Mouse (Mus musculus): ENCODE measurements around the gene Ift88.
"Not testable (repeated sequence)": the region's sequence is repeated elsewhere in the genome, so short reads cannot be mapped to it uniquely, and the experiment has no call there.

Gene Ift88

DNA sequence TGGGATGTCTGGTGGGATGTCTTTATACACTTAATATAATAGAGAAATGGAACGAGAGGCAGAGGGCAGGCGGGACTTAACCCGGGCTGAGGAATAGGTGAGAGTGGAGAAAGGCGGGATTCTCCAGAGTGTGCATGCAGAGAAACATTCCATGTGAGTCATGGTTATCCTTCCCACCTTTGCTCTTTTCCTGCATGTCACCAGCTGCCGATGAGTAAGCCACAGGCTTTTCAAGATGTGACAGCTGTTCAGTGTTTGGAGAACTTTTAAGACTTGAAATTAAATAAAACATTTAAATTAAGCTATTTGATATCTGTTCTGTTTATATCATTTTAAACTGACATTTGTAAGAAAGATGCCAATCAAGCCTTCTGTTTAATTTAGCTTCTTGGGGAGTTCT is 36.0 kb downstream of the Ift88 start:
- DNase-seq: no peak

GRCm38 (mm10) chr14:57460326-57460725 is 36.5 kb downstream of the Ift88 start:
- not testable (repeated sequence) for DNase-seq

DNA sequence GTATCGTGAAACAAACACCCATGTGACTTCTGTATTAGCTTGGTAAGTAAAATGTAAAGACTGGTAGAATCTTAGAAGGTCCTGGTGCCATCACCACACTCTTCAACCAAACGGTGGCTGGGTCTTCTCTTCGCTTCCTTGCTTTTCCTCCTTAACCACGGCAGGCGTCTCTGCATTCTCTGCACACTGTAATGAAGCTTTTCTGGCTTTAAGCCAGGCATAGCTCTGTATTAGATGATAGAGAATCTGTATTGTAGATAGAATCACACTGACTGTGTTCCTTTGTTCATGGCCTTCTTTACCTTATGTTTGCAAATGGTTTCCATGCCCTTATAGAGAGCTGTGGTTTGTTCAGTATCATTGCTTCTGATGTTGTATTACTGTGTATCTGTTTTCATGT is 39.0 kb downstream of the Ift88 start:
- no peak for DNase-seq

DNA sequence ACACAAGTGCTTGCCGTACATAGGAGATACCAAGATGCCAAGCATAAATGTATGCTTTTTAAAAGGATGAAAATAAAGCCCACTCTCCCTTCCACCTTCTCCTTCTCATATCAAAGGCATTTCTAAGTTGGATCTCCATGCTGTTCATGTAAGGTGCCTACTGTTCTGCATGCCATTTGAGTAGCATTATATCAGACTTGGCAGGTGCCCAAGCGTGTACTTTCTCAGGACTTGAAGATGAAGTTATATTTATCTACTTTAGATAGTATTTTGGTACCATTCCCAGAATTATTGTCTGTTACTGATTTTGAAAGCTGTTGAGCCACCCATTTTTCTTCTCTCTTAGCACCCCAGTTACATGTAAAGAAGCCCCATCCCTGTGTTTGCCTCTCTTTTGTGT is 51.2 kb downstream of the Ift88 start:
- no peak for DNase-seq

GRCm38 (mm10) chr14:57482262-57482661 is 58.4 kb downstream of the Ift88 start:
- no peak for DNase-seq

- DNase-seq: no peak
These were observed 60.3 kb downstream of the Ift88 start for GRCm38 (mm10) chr14:57484183-57484582.

DNA sequence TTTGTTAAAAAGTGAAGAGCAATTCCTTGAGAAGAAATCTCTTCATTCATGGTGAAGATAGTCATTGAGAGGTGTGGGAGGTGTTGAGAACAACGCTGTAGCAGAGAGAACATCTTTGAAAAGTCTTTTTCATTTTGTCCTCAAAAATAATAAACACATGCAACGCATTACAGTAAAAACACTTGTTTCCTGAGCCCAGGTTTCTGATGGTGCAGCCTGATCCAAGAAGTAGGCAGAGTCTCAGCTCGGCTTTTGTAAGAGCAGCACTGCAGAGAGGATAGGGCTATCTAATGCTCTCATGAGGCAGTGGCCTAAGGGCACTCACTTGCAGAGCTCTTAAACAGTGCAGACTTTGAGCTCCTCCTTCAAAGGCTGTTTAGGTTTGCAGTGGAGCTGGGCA is 65.8 kb downstream of the Ift88 start:
- DNase-seq: no peak

DNA sequence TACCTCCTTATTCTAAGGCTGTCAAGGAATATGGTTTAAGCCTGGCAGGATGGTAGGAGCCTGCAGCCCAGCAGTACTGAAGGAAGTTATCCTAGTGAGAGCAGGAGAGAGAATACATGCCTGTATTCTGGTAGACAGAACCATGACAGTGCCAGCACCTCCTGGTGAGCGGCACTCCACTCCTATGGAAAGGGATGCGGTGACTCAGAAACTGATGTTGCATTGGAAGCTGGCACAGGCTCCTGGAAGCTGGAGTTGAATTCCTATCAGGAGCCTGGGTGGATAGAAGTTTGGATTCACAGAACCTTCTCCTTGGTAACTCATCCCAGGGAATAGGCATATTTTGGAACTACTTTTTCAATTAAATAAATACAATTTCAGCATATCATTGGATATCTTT is 70.0 kb downstream of the Ift88 start:
- no peak for DNase-seq

GRCm38 (mm10) chr14:57503729-57504128 is 79.9 kb downstream of the Ift88 start:
- no peak for DNase-seq

DNA sequence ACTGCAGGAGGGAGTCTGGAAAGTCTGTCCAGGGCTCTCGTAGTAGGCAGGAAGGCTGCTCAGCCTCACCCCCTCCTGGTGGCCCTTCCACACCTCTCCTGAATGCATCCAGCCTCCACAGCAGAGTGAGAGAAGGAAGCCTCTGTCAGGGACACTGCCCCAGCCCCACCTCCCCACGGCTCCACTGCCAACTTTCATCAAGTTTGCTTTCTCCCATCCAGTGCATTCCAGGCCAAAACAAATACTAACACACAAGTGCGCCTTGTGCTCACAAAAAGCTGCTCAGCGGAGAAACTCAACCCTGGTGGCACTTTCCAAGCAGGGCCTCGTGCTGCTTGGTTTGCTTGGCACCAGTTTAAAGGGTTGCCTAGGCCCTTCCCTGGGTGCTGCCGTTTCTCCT is 85.7 kb downstream of the Ift88 start:
- no peak for DNase-seq

DNA sequence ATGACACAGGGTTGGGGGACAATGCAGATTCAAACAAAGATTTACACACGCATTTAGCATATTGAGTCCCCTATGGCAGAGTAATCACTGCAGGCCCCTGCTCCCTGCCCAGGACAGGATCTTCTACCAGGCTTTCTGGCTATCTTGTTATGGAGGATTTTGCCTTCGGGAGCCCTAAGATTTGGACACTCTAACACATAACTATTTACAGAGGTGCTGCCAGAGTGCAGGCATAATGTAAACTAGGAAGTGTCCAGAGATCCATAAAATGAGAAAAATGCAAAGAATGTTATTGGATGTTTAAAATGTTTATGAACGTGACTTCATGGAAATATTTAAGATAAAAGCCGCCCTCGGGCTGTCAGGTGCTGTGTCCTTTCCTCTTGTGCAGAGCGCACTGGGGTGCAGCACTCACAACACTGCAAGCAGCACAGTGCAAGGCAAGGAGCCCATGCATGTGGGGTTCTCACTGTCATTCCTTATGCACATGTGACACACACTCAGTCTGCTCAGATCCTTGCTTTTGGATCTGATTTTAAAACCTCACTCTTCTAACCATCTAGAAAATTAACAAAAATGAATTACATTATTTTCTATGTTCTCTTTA is 91.4 kb downstream of the Ift88 start:
- DNase-seq: no peak

DNA sequence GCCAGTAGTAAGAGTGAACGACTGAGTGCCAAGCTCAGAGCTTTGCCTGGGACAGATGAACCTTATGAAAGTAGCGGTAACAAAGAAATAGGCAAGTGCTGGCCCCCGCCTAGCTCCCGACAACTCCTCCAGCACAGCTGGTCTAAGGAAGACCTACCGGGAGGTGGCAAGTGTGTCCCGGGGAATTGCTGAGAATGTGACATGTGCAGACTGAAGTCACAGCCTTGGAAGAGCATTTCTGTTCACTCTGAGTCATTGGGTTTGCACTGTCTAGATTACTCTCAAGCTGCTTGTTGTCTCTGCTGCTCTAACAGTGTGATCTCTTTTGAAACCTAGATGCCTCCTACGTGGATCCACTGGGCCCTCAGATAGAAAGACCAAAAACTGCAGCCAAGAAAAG is 93.1 kb downstream of the Ift88 start:
- DNase-seq: no peak

DNA sequence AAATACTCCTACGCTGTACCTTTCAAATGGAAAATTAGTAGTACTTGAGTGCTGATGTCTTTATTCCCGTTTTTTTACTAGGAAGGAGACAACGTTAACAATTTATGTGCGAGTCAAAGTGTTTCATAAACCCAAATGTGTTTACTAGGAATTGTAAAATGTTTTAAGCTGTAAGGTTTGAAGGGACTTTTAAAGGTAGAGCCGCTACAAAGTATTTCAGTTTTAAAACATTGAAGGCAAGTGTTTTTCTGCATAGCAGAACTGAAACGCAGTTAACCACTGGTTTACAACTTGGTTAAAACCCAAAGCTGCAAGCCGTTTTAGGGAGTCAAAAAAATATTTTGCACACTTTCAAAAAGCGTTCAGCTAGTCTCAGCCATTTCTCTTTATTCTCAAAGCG is 99.9 kb downstream of the Ift88 start:
- no peak for DNase-seq

- peak; percentile 11 to 16 for DNase-seq
These were observed 101.0 kb downstream of the Ift88 start, which contains the start of gene Il17d for GRCm38 (mm10) chr14:57524671-57525387. Gene Il17d (plus strand): TSS chr14:57524777.

DNA sequence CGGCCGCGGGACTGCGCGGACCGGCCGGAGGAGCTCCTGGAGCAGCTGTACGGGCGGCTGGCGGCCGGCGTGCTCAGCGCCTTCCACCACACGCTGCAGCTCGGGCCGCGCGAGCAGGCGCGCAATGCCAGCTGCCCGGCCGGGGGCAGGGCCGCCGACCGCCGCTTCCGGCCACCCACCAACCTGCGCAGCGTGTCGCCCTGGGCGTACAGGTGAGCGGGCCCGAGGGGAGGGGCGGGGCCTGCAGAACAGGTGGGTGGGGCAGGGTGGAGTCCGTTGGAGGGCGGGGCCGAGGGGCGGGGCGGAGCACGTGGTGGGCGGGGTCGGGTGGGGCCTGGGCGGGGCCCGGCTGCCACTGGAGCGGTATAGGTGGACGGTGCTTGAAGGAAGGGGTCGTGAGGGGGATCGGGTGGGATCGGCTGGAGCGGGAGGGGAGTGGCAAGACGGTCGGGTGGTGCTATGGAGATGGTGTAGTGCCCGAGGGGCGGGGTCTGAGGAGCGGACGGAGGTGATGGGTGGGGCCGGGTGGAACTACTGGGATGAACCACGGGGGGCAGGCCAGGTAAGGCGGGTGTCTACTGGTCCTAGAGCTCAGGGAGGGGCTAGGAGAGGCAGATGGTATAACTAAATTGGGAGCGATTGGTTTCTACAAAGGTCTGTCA is 101.7 kb downstream of the Ift88 start:
- DNase-seq: peak; percentile 62 to 70

DNA sequence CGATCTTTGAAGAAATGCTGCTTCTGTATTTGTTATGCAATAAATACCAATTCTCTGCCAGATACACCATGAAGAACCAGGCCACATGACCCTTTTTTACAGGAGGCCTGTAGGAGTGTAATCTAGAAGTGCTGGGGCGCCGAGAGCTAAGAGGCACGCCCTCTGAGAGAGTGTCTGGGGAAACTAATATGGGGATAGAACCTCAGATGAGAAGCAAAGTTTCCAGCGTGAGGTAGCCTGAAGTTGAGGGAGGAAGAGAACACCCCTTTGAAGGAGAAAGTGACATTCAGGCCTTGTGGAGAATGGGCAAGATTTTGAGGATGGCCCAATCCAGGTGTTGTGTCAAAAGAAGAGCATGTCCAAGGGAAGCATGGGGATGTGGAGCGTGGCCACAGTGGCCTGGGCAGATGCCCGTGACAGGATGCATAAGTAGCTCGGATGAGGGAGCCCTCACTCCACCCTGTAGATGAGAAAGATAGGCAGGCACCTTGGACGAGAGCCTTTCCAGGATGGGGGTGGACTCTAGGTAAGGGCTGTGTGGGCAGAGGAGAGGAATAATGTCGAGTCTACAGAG is 102.3 kb downstream of the Ift88 start:
- no peak for DNase-seq

- DNase-seq: no peak
These were observed 103.3 kb downstream of the Ift88 start for GRCm38 (mm10) chr14:57527122-57527521.

DNA sequence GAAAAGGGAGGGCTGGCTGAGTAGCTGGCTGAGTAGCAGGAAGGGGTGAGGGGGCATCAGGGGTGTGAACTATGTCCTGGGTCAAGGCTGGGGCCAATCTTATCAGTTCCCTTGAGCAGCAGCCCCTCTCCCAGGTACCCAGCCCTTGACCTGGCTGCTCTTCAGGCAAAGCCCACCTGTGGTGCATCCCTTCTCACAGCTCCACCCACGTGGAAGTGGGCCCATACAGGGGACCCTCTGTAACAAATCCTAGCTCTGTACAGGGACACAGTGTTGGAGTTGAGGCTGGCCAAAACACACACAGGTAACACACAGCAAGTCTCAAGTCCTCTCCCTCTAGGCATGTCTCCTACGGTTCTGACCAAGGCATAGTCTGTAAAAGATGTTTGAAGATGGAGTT is 103.7 kb downstream of the Ift88 start:
- DNase-seq: no peak

- DNase-seq: no peak
These were observed 105.4 kb downstream of the Ift88 start for GRCm38 (mm10) chr14:57529086-57529785.

DNA sequence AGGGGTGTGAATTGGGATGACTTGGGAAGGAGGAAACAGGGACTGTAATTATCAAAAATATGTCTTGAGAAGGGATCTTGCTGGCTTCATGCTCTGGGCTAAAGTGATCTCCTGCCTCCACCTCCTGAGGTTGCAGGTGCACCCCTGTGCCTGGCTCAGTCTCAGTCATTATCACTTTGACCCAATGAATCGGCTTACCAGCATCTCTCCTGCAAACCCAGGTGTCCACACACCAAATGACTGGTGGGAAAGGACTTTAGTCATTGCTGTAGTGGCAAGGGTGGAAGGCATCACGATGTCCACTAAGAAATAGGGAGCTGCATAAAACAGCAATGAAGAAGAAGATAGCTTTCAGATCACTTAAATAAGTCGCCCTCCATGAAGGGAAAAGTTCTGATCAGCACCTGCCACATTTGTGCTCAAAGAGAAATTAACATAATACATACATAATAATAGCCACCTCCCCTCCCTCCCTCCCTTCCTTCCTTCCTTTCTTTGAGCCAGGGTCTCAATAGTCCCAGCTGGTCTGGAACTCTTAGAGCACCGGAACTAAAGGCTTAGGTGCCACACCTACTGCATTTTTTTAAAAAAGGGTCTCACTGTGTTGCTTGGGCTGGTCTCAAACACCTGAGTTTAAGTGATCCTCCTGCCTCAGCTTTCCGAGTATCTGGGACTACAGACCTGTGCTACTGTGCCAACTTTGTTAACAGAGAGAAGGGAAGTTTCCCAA is 106.1 kb downstream of the Ift88 start:
- DNase-seq: no peak

DNA sequence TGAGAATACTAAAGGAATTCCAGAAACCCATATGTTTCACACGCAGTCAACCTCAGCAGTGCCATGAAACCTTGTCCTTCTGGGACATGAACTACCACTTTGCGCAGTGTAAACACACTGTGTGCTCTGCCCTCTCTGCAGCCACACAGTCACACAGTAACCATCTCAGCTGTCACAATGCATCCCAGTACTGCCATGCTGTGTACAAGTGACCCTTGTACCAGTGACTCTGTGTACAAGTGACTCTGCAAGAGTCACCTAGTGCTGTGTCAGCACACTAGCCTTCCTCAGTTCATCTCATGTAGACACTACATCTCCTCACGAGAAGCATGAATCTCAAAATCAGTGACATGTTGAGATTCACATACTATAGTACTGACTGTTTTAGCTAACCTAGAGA is 108.7 kb downstream of the Ift88 start:
- DNase-seq: no peak

DNA sequence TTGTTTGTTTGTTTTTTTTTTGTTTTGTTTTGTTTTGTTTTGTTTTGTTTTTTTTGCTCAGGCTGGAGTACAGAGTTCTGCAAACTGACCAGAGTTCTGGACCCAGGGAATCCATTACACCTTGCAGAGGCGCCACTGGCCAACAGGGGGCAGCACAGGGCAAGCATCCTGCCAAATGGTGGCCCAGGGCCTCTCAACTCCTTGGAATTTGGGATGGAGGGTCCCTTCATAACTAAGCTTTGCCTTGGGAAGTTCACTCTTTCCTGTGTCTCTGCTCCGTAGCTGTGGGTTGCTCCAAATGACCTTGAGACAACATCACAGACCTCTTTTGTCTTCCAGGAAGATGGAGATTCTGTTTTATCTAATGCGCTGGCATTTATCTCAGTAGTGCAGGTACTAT is 109.4 kb downstream of the Ift88 start:
- DNase-seq: peak; percentile 58 to 61

GRCm38 (mm10) chr14:57533841-57534240 is 110.0 kb downstream of the Ift88 start:
- no peak for DNase-seq
